Mouse (Mus musculus) 416B (cell line): ENCODE results near the gene Gnas.
A peak's percentile ranks its signal among the peaks of the same experiment; 100 is the strongest.
"Not testable (repeated sequence)": the region's sequence is repeated elsewhere in the genome, so short reads cannot be mapped to it uniquely, and the experiment has no call there.

Experiments used
- DNase-seq: peaks from one replicate; pipeline ENCODE4 v3.0.0; 2011; ENCODE audit warnings: low read depth

The Gnas gene

DNA sequence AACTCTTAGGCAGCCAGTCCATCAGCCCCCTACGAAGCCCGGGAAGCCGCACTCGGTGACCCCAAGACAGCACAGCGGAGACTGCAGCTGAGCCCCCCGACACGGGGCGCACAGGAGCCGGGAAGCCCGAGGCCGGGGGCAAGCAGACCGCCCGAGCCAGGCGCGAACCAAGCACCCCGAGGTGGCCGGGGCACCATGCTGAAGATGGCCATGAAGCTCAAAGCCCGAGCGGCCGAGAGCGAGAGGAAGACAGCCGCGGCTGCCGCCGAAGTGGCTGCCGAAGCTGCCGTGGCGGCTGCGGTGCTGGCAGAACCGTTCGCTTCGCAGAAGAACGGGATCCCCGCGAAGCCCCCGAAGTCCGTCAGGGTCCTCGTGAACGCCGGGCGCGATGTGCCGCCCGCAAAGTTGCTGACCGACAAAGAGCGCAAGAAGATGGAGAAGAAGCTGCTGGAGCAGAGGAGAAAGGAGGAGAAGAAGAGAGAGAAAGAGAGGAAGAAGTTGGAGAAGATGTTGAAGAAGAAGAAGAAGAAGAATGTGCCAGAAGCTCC, 44.3 kb downstream of the Gnas start:
- DNase-seq, result no peak

- peak; percentile 56 for DNase-seq
Measured at GRCm38 (mm10) chr2:174328926-174329662, 45.0 kb downstream of the Gnas start.

- peak; percentile 85 for DNase-seq
Measured at GRCm38 (mm10) chr2:174329663-174330615, 45.8 kb downstream of the Gnas start.

DNA sequence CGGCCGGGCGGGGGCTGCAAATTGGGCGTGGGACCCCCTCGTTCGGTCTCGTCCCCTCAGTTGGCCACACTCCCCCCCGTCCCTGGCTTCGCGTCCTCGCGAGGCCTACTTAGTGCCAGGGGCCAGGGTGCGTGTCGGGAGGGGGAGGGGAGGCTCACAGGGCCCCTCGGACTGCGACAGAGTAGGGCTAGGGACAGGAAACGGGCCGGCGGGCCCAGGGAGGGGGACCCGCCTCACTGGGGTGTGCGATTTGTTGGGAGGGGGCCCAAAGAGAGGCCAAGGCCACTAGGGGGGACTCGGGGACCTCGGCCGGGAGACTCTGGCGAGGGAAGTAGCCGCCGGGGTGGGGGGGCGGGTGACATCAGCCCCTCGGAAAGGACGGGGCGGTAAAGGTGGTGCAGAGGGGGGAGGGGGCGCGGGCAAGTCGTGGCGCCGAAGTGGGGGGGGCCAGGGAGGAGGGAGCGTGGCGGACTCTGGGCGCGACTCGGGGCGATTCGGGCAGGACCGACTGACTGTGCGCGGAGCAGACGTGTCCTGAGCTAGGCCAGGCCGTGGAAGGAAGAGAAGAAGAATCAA, 46.6 kb downstream of the Gnas start:
- DNase-seq, result peak; percentile 71

DNA sequence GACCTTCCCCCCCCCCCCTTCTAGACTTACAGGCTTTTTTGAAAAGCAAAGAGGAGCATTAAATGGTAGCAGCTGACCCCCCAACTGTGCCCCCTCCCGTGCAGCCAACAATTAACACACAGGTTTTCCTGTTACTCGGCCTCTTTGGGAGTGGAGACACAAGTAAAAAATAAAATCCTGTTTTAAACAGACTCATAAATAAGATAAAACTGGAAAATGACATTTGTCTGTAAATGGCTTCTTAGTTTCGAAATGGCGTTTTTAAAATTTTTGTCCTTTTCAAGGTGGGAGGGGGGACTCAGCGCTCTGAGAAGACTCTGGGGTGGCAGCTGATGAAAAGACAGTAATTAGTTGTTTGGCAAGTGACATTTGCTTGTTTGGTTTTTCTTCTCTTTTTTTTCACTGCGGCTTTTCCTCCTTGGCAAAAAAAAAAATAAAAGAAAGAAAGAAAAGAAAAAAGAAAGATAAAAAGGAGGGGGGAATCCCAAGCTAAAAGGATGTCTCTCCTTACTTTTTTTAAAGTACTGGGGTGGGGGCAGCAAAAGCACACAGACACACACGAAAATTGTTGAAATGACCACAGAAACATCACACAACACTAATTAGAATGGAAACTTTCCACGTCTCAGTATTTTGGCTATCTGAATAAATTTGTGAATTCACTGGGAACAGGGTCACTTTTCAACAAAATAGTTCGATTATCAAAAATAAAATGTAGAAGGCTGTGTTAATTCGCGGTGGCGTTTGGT, 47.3 kb downstream of the Gnas start:
- peak; percentile 36 for DNase-seq

GRCm38 (mm10) chr2:174333239-174333890, 49.2 kb downstream of the Gnas start:
- no peak for DNase-seq

- no peak for DNase-seq
Measured at GRCm38 (mm10) chr2:174334415-174334814, 50.3 kb downstream of the Gnas start.

GRCm38 (mm10) chr2:174337275-174337674, 53.2 kb downstream of the Gnas start:
- DNase-seq, result no peak

- DNase-seq, result no peak
Measured at GRCm38 (mm10) chr2:174339701-174340100, 55.6 kb downstream of the Gnas start.

DNA sequence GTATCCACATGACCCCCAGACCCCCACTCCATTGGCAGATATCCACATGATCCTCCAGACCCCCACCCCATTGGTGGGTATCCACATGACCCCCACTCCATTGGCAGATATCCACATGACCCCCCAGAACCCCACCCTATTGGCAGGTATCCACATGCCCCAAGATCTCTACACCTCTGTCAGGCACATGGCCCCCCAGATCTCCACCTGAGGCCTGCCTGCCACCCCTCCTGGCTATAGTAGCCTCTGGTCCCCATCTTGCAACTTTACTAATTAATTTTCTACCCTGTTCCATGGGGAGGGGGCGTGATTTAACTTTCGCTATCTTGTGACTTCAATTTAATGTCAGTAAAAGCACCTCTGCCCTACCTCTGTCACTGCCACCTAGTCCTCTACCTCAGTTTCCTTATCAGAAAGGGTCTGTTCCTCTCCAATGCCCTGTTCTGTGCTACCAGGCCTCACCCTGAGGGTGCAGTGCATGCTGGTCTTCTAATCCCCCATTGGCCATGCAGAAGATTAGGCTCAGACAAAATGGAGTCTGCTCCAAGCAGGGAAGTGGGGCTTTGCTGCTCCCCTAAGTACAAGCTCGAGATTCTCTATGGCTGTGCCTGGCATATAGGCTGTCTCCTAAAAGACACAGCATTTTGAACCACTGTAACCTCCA, 56.2 kb downstream of the Gnas start:
- no peak for DNase-seq

DNA sequence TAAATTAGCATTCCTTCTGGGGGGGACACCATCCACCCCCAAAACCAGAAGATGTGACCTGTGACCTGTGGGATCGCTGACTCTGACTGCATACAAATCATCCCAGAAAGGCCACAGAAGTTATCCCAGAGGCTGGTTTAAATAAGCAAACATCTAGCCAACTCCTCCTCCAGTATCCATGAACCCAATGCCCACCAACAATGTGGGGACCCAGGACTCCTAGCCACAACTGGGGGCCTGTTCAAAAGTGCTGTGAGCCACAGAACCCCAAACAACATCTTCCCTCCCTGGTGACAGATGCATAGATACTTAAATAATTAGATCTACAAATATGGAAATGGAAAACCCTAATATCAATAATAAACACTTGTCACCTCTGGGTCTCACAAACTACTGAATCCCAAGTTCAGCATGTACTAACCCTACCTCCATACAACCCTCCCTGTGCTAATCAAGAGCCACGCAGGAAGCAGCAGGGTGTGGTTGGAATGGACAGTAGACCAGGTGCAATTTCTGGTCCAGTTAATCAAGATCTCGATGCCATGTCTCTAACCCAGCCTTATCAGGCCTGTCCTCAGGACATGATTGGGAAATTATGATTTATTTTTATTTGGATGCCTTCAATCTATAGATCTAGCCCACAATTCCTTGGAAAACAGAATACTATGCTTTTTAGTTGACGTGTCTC, 56.9 kb downstream of the Gnas start:
- DNase-seq, result no peak

DNA sequence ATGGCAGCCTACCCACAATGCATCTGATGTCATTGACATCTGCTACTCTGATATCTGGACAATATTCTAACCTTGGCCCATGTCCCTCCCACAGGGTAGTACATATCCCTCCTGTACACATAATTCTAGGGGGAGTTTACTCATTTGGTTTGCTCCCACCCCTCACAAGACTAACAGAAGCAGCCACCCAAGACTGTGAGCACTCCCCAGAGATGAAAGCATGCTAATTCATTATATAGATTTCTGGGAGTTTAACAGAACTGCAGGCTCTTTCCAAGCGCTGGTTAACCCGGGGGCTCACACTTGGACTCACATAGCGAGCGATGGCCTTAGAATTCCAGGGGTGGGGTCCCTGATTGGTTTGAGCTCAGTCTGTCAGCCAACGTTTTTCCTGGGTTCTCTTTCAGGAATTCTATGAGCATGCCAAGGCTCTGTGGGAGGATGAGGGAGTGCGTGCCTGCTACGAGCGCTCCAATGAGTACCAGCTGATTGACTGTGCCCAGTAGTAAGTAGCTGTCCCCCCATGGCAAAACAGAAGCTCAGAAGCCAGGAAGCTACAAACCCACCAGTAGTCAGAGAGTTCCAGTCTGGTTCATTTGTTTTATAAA, 58.8 kb downstream of the Gnas start:
- no peak for DNase-seq

GRCm38 (mm10) chr2:174343566-174343965, 59.4 kb downstream of the Gnas start:
- DNase-seq, result no peak

DNA sequence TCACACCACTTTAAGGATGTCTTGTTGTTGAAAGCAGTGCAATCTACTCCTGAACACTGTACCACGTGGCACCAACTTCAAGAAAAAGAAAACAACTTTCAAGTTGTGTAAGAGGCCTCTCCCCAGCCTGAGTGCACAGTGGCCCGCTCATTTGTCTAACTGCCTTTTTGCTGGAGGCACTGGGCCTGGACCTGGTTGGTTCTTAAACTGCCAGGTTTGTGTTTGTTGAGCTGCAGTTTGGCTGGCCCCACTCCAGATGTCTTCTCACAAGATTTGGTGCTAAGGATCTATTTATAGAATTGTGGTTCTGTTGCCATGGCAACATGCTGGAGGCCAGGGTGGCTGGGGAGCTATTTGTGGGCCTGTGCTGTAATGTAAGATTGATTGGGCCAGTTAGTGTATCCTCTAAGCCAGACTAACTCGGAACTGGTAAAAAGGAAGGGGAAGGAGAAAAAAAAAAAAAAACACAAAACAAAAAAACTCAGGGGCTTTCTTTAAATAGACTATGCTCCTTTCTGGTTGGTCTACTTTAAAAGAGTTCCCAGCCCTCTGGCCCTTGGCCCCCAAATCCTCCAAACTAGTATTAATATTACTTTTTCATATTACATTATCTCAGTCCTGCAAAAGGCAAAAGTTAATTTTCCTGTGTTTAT, 60.0 kb downstream of the Gnas start:
- peak; percentile 90 for DNase-seq

- DNase-seq, result no peak
Measured at GRCm38 (mm10) chr2:174344996-174345395, 60.9 kb downstream of the Gnas start.

DNA sequence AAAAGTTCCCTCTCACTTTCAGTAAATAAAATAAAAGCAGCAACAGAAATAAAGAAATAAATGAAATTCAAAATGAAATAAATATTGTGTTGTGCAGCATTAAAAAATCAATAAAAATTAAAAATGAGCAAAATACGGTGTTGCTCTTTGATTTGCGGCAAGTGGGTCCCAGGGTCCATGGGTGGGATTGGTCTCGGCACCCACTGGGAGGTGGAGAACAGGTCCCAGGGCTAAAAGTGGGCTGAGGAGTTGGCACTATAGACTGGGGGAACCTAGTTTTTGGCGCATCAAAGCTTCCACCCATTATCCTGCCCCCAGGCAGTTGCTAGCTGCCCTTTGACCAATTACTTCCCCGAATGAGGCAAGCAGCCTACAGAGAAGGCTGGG, 62.5 kb downstream of the Gnas start, which contains the start of gene Gm20721:
TSS of gene Gm20721 (minus strand) at position 101 of the 387 bp plus-strand sequence.
- DNase-seq, result no peak

- DNase-seq, result not testable (repeated sequence)
Measured at GRCm38 (mm10) chr2:174346999-174347668, 63.0 kb downstream of the Gnas start.

- DNase-seq, result no peak
Measured at GRCm38 (mm10) chr2:174358516-174358915, 74.4 kb downstream of the Gnas start.
